In the genomic region with DNA sequence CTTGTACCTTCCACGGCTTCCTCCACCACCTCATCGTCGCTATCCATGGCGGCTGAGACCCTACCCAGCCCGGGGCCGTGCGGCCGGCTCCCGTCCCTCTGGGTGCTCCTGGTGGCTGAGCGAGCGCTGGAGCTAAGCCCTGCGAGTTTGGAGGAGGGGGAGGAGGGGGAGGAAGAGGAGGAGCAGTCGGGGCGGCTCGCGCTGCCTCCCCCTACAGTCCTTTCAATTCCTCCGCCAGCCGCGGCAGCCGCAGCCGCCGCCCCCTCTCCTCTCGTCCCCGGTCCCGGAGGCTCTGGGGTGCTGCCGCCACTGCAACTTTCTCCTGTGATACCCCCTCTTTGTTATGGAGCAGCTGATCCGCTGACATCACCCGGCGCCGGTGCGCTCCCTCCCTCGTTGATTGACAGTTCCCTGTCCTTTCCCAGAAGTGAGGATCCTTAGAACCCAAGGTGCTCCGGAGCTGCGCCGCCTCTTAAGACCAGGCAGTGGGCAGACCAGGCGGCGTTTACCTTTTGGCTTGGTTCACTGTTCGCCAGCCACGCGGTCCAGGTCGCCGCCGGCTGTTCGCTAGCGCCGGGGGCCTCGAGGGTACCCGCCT, we compare ENCODE assay signal across 8 mouse cellular contexts. TPM values are rescaled to one million over a fixed set of nuclear protein-coding genes. Genes with fewer than 3 reads are reported as not detected.
DNase-seq lines count a peak whose midpoint lies in the region; ATAC-seq and TF ChIP-seq lines count a peak whose summit lies in the region.

A gene (minus strand): TSS at position 369 of the 598 bp plus-strand sequence.

- peak; percentile 86 for ATAC-seq in forebrain, embryonic 13.5 days
- peak; percentile 76 for ATAC-seq in heart, postnatal 0 days (ENCODE audit: insufficient read depth, low read depth)
- ATAC-seq in liver, embryonic 16.5 days (ENCODE audit: low read depth), result peak; percentile 66
- ATAC-seq in neural tube, embryonic 13.5 days (ENCODE audit: low read depth), result peak; percentile 86

- peak within 1 kb of the TSS; percentile 96 for H3K27ac ChIP-seq in forebrain, embryonic 13.5 days
- H3K27ac ChIP-seq in heart, postnatal 0 days (ENCODE audit: low read depth), result peak within 1 kb of the TSS; percentile 96
- peak within 1 kb of the TSS; percentile 59 for H3K27ac ChIP-seq in liver, embryonic 16.5 days (ENCODE audit: low read length)
- peak within 1 kb of the TSS; percentile 95 for H3K27ac ChIP-seq in neural tube, embryonic 13.5 days (replicated peaks)

- peak within 1 kb of the TSS; percentile 94 for H3K4me2 ChIP-seq in forebrain, embryonic 13.5 days
- peak within 1 kb of the TSS; percentile 96 for H3K4me2 ChIP-seq in heart, postnatal 0 days (ENCODE audit: low read depth, low read length)
- H3K4me2 ChIP-seq in liver, embryonic 16.5 days (ENCODE audit: low read depth, low read length), result peak within 1 kb of the TSS; percentile 97
- peak within 1 kb of the TSS; percentile 97 for H3K4me2 ChIP-seq in neural tube, embryonic 13.5 days

- peak within 1 kb of the TSS; percentile 96 for H3K9ac ChIP-seq in forebrain, embryonic 13.5 days
- peak within 1 kb of the TSS; percentile 95 for H3K9ac ChIP-seq in heart, postnatal 0 days (replicated peaks; ENCODE audit: low read depth, low read length)
- H3K9ac ChIP-seq in liver, embryonic 16.5 days (ENCODE audit: low read depth, low read length), result peak within 1 kb of the TSS; percentile 78
- peak within 1 kb of the TSS; percentile 96 for H3K9ac ChIP-seq in neural tube, embryonic 13.5 days

- peak; percentile 60 to 65 for DNase-seq in CD8-positive naive resting alpha-beta T cell, adult 2 months (ENCODE audit: low read depth in 2 of 2, low spot score in 2 of 2)
- peak; percentile 54 for DNase-seq in c-Kit-positive CD71-negative TER-119-negative erythroid progenitor cells, embryonic 14.5 days (ENCODE audit: low read depth)
- peak; percentile 82 for DNase-seq in heart, postnatal 0 days (ENCODE audit: low spot score)
- peak; percentile 82 to 89 for DNase-seq in kidney, postnatal 4 days
- DNase-seq in telencephalon, adult 2 months (ENCODE audit: low read depth, low spot score), result peak; percentile 62

- 0 out of 2 replicates have a peak, but pooled peaks have one; percentile 21 for TF ChIP-seq EP300 in heart, postnatal 0 days (IDR thresholded peaks at IDR 0.05; ENCODE audit: low read depth)

- WGBS in forebrain, embryonic 13.5 days, result under 1% methylated on average over 42 of the region's 48 CpGs
- under 1% methylated on average over 45 of the region's 48 CpGs for WGBS in heart, postnatal 0 days
- under 1% methylated on average over 47 of the region's 48 CpGs for WGBS in liver, embryonic 16.5 days (ENCODE audit: insufficient replicate concordance)
- WGBS in neural tube, embryonic 13.5 days, result under 1% methylated on average over 44 of the region's 48 CpGs

- no peaks in the 10 kb centered on the region for H3K9me3 ChIP-seq in forebrain, embryonic 13.5 days (replicated peaks)
- H3K9me3 ChIP-seq in heart, postnatal 0 days (replicated peaks; ENCODE audit: control insufficient read depth, low read length), result no peaks in the 10 kb centered on the region
- H3K9me3 ChIP-seq in liver, embryonic 16.5 days (replicated peaks; ENCODE audit: control insufficient read depth, low read length), result no peaks in the 10 kb centered on the region
- H3K9me3 ChIP-seq in neural tube, embryonic 13.5 days, result no peaks in the 10 kb centered on the region

- H3K36me3 ChIP-seq in forebrain, embryonic 13.5 days (ENCODE audit: poor library complexity, severe bottlenecking), result peaks cover 4% of the 10 kb centered on the region; the same call in 1 of the 2 replicates
- no peaks in the 10 kb centered on the region for H3K36me3 ChIP-seq in heart, postnatal 0 days (replicated peaks; ENCODE audit: control insufficient read depth, insufficient read depth, low read length)
- no peaks in the 10 kb centered on the region for H3K36me3 ChIP-seq in liver, embryonic 16.5 days (ENCODE audit: control insufficient read depth, insufficient read depth)
- no peaks in the 10 kb centered on the region for H3K36me3 ChIP-seq in neural tube, embryonic 13.5 days

- peak within 1 kb of the TSS; percentile 80 for H3K4me3 ChIP-seq in forebrain, embryonic 13.5 days
- peak within 1 kb of the TSS; percentile 86 for H3K4me3 ChIP-seq in heart, postnatal 0 days (ENCODE audit: low read depth, low read length)
- H3K4me3 ChIP-seq in liver, embryonic 16.5 days (ENCODE audit: low read depth, low read length), result peak within 1 kb of the TSS; percentile 78
- peak within 1 kb of the TSS; percentile 88 for H3K4me3 ChIP-seq in neural tube, embryonic 13.5 days

- TF ChIP-seq CTCF in heart, postnatal 0 days (IDR thresholded peaks at IDR 0.05; ENCODE audit: low read depth), result no peak

- no peaks in the 10 kb centered on the region for H3K27me3 ChIP-seq in forebrain, embryonic 13.5 days
- no peaks in the 10 kb centered on the region for H3K27me3 ChIP-seq in heart, postnatal 0 days (ENCODE audit: control insufficient read depth, insufficient read depth, low read length)
- H3K27me3 ChIP-seq in liver, embryonic 16.5 days (ENCODE audit: control insufficient read depth, insufficient read depth, low read depth, low read length), result peaks cover 20% of the 10 kb centered on the region
- H3K27me3 ChIP-seq in neural tube, embryonic 13.5 days, result 0 out of 2 replicates have a peak, but pooled peaks cover 3% of the 10 kb centered on the region

- peaks cover 39% of the 10 kb centered on the region for H3K4me1 ChIP-seq in forebrain, embryonic 13.5 days
- 0 out of 2 replicates have a peak, but pooled peaks cover 6% of the 10 kb centered on the region for H3K4me1 ChIP-seq in heart, postnatal 0 days (ENCODE audit: control insufficient read depth, insufficient read depth)
- peaks cover 9% of the 10 kb centered on the region for H3K4me1 ChIP-seq in liver, embryonic 16.5 days (ENCODE audit: control insufficient read depth, low read depth, low read length)
- H3K4me1 ChIP-seq in neural tube, embryonic 13.5 days (replicated peaks), result peaks cover 33% of the 10 kb centered on the region

RNA-seq across cellular contexts. Expression of the gene that starts here (rescaled TPM):
- polyA plus RNA-seq in forebrain, embryonic 13.5 days (2015; fragmentation: Nextera tagmentation; extraction: Ambion mirVana), result 5.1 TPM in 2 replicates
- 24.8 and 54.7 TPM in 2 replicates for total RNA-seq in heart, postnatal 0 days (2014; rRNA removed; ENCODE audit: low replicate concordance)
- polyA plus RNA-seq in heart, postnatal 0 days (2015; fragmentation: Nextera tagmentation; extraction: Ambion mirVana), result 2.5 and 3.0 TPM in 2 replicates
- polyA plus RNA-seq in liver, embryonic 16.5 days (2015; fragmentation: Nextera tagmentation; extraction: Ambion mirVana), result 0.56 and 0.64 TPM in 2 replicates
- polyA plus RNA-seq in neural tube, embryonic 13.5 days (2015; fragmentation: Nextera tagmentation; extraction: Ambion mirVana), result 3.4 and 4.1 TPM in 2 replicates

Comparison
In these comparisons a context has a peak if more than half of its experiments do, and no peak if none do; other contexts are left out.
1. Peak in every context shown above with its lines: DNase-seq, ATAC-seq, H3K4me3 ChIP-seq and H3K27ac ChIP-seq.
2. Peak in ATAC-seq, H3K4me3 ChIP-seq, H3K27ac ChIP-seq, H3K9ac ChIP-seq and H3K4me2 ChIP-seq in liver, embryonic 16.5 days; RNA of the gene not detected or under 1 TPM.